11 mouse cellular contexts compared by ENCODE assay signal in genomic region chr16:34657983-34658382, GRCm38 (mm10). TPM values are rescaled to one million over a fixed set of nuclear protein-coding genes. Genes with fewer than 3 reads are reported as not detected.
DNase-seq lines count a peak whose midpoint lies in the region; ATAC-seq and TF ChIP-seq lines count a peak whose summit lies in the region.
"Had no signal": no experiment of that assay in that cellular context is flagged by ENCODE, and none has a peak within 500 bp of the region (broad histone marks: within the 10 kb centered on the region; RNA-seq: fewer than 3 reads in every experiment).

No protein-coding gene starts in this region.

- H3K27me3 ChIP-seq in forebrain, embryonic 10.5 days (ENCODE audit: poor library complexity, severe bottlenecking) = peaks cover 14% of the 10 kb centered on the region; the same call in 1 of the 2 replicates
- H3K27me3 ChIP-seq in intestine, embryonic 15.5 days (replicated peaks) = no peaks in the 10 kb centered on the region
- H3K27me3 ChIP-seq in midbrain, embryonic 16.5 days (ENCODE audit: control insufficient read depth, insufficient read depth, low read depth, low read length) = no peaks in the 10 kb centered on the region

- DNase-seq in layer of hippocampus, adult 2 months (ENCODE audit: low spot score in 2 of 2) = no peak
- no peak for DNase-seq in layer of hippocampus, adult 8-10 months (ENCODE audit: low spot score in 2 of 2)
- no peak for DNase-seq in forebrain, embryonic 10.5 days (ENCODE audit: extremely low spot score, low spot score)
- DNase-seq in cerebellum, adult 11-12 months = no peak
- DNase-seq in ovary, adult 18-20 months (ENCODE audit: low spot score) = no peak
- DNase-seq in layer of hippocampus, adult 9-10 months (ENCODE audit: low spot score) = no peak
- DNase-seq: right cerebral cortex, postnatal 14 days had no signal

- ATAC-seq in intestine, embryonic 15.5 days = peak; percentile 41; the same call in 1 of the 2 replicates
- ATAC-seq in midbrain, embryonic 16.5 days = no peak

- TF ChIP-seq CTCF in layer of hippocampus, adult 2 months (conservative IDR thresholded peaks at IDR 0.05) = no peak

- peak overlapping the region; percentile 44 for H3K4me3 ChIP-seq in layer of hippocampus, adult 2 months
- peak overlapping the region; percentile 48 for H3K4me3 ChIP-seq in forebrain, embryonic 10.5 days
- H3K4me3 ChIP-seq in intestine, embryonic 15.5 days (replicated peaks) = peak overlapping the region; percentile 27
- H3K4me3 ChIP-seq in midbrain, embryonic 16.5 days (ENCODE audit: low read depth, low read length) = peak overlapping the region; percentile 39

- no peak overlapping the region for H3K9ac ChIP-seq in intestine, embryonic 15.5 days
- peak overlapping the region; percentile 61 for H3K9ac ChIP-seq in midbrain, embryonic 16.5 days (ENCODE audit: low read depth, low read length)

- H3K9me3 ChIP-seq in forebrain, embryonic 10.5 days = no peaks in the 10 kb centered on the region
- no peaks in the 10 kb centered on the region for H3K9me3 ChIP-seq in intestine, embryonic 15.5 days
- H3K9me3 ChIP-seq in midbrain, embryonic 16.5 days (replicated peaks; ENCODE audit: control insufficient read depth, low read length, poor library complexity, severe bottlenecking) = no peaks in the 10 kb centered on the region

- peak overlapping the region; percentile 60 for H3K4me2 ChIP-seq in intestine, embryonic 15.5 days (replicated peaks)
- peak overlapping the region; percentile 64 for H3K4me2 ChIP-seq in midbrain, embryonic 16.5 days (ENCODE audit: low read length)

- H3K36me3 ChIP-seq in forebrain, embryonic 10.5 days (replicated peaks) = no peaks in the 10 kb centered on the region
- H3K36me3 ChIP-seq in intestine, embryonic 15.5 days = no peaks in the 10 kb centered on the region
- no peaks in the 10 kb centered on the region for H3K36me3 ChIP-seq in midbrain, embryonic 16.5 days (ENCODE audit: control insufficient read depth, insufficient read depth, low read length)

- WGBS in forebrain, embryonic 10.5 days = 26% methylated on average over 5 of the region's 5 CpGs
- 23% methylated on average over 5 of the region's 5 CpGs for WGBS in intestine, embryonic 15.5 days
- WGBS in midbrain, embryonic 16.5 days = 19% methylated on average over 5 of the region's 5 CpGs

- H3K27ac ChIP-seq in layer of hippocampus, adult 2 months = peak overlapping the region; percentile 46; the same call in 1 of the 2 replicates
- peak overlapping the region; percentile 44; the same call in 1 of the 2 replicates for H3K27ac ChIP-seq in forebrain, embryonic 10.5 days
- no peak overlapping the region for H3K27ac ChIP-seq in intestine, embryonic 15.5 days
- H3K27ac ChIP-seq in midbrain, embryonic 16.5 days (ENCODE audit: low read length) = no peak overlapping the region

- H3K4me1 ChIP-seq in forebrain, embryonic 10.5 days = peaks cover 20% of the 10 kb centered on the region
- H3K4me1 ChIP-seq in intestine, embryonic 15.5 days (replicated peaks) = no peaks in the 10 kb centered on the region
- H3K4me1 ChIP-seq in midbrain, embryonic 16.5 days (ENCODE audit: control insufficient read depth, insufficient read depth, low read length) = peaks cover 6% of the 10 kb centered on the region

RNA-seq across cellular contexts. Expression of gene Ropn1, which starts 8.3 kb away (rescaled TPM):
- not detected for total RNA-seq in layer of hippocampus, adult 2 months (2021)
- under 1 TPM in 1 of 4 experiments, not detected in 3; 0.55 TPM for total RNA-seq in layer of hippocampus, adult 8-10 months (2022)
- not detected in 2 replicates for polyA plus RNA-seq in forebrain, embryonic 10.5 days (2016; fragmentation: Nextera tagmentation; extraction: Ambion mirVana)
- not detected in 2 replicates for polyA plus RNA-seq in intestine, embryonic 15.5 days (2015; fragmentation: Nextera tagmentation; extraction: Ambion mirVana)
- polyA plus RNA-seq in midbrain, embryonic 16.5 days (2015; fragmentation: Nextera tagmentation; extraction: Ambion mirVana) = not detected in 2 replicates
- total RNA-seq: granulocyte monocyte progenitor cell, adult 5-6 weeks had no signal
- polyA plus RNA-seq: lung, adult 2 months had no signal

RNA-seq across cellular contexts. Expression of gene Ccdc14, which starts 32.4 kb away (rescaled TPM):
- 1 to 10 TPM; 2.8 to 3.2 TPM for total RNA-seq in layer of hippocampus, adult 2 months (2021)
- total RNA-seq in layer of hippocampus, adult 8-10 months (2022) = 1 to 10 TPM; 2.4 to 3.6 (median 3.2) TPM
- polyA plus RNA-seq in forebrain, embryonic 10.5 days (2016; fragmentation: Nextera tagmentation; extraction: Ambion mirVana) = 11.5 and 12.2 TPM in 2 replicates
- 4.9 and 6.0 TPM in 2 replicates for polyA plus RNA-seq in intestine, embryonic 15.5 days (2015; fragmentation: Nextera tagmentation; extraction: Ambion mirVana)
- polyA plus RNA-seq in midbrain, embryonic 16.5 days (2015; fragmentation: Nextera tagmentation; extraction: Ambion mirVana) = 3.2 and 3.8 TPM in 2 replicates

Comparison
In these comparisons a context has a peak if more than half of its experiments do, and no peak if none do; other contexts are left out.
1. H3K27ac ChIP-seq: peak in layer of hippocampus, adult 2 months (single experiment) and forebrain, embryonic 10.5 days (single experiment); none in intestine, embryonic 15.5 days (single experiment) and midbrain, embryonic 16.5 days (single experiment).
2. Peak in every context shown above with its lines, with median percentiles within 50 percentile points of each other: H3K4me3 ChIP-seq.